Mouse (Mus musculus) heart, adult 11 months (tissue): ENCODE results near the gene Kcnip4.

ENCODE experiments used
- DNase-seq: peaks from one replicate; pipeline ENCODE4 v3.0.0; 2022

Kcnip4 gene

DNA sequence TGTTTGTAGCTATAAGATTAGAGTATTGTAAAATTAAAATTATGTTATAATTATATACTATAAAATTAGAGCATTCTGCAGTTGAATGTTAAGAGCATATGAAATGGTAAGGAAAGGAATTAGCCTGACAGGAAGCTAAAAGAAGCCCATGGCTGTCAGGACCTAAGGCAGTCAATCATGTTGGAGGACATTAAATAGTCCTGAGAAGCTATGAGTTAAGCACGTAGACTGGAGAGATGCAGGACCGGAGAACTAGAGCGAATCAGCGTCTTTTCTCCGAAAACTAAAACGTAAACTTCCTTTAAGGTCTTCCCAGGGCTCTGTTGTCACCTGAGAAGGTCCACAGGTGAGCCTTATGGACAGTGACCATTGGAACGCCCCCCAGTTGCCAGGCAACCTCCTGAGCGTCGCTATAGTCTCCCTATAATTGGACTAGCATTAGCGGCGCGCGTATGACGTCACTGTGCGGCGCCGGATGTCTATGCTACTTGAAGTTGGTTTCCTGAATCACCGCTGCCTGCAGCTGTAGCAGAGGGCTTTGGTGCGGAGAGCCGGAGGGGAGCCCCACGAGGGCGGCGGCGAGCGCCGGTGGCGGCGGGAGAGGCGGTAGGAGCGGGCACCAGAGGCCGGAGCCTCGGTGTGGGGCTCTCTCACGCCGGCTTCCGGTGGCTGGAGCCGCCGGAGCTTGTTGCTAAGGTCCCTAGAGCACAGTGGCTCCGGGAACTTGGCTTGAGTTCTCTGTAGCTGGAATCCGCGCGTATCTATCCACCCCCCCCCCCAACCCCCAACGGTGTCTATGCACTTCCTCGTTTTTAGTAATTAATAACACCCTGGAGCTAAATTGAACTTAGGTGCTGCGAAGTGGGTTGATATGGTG, 1152.6 kb downstream of the Kcnip4 start:
- DNase-seq = peak; percentile 99

- no peak for DNase-seq
Measured at GRCm38 (mm10) chr5:48349309-48349708, 1175.4 kb downstream of the Kcnip4 start.

- DNase-seq = no peak
Measured at GRCm38 (mm10) chr5:48345983-48346648, 1178.6 kb downstream of the Kcnip4 start.

- DNase-seq = no peak
Measured at GRCm38 (mm10) chr5:48345095-48345982, 1179.4 kb downstream of the Kcnip4 start.

- DNase-seq = peak; percentile 27
Measured at GRCm38 (mm10) chr5:48340808-48341433, 1183.8 kb downstream of the Kcnip4 start.
